Mouse (Mus musculus) neural tube, embryonic 15.5 days (tissue): ENCODE measurements at regions not wholly inside any gene's neighbourhood (a gene's known extent, or its start where the extent isn't known, plus 50 kb on each side); places are given as distances from the start of the nearest gene placed in this dataset.

ENCODE experiments used
- ATAC-seq: fragments of 200-750 bp; cut with Nextera tagmentation; 2 replicates; pipeline ENCODE4 v1.8.0; 2017; ENCODE audit warnings: mild to moderate bottlenecking, moderate TSS enrichment, moderate library complexity; ENCODE audit not compliant: low FRiP score
- H3K27ac ChIP-seq: fragments of 300-500 bp; sonication (generic); replicated peaks from 2 replicates; pipeline ENCODE4 v1.5.1; 2015; ENCODE audit warnings: mild to moderate bottlenecking, inconsistent platforms
- H3K27me3 ChIP-seq: fragments of 300-500 bp; sonication (generic); replicated peaks from 2 replicates; pipeline ENCODE4 v1.6.1; 2015; ENCODE audit warnings: inconsistent platforms
- H3K36me3 ChIP-seq: fragments of 300-500 bp; sonication (generic); 2 replicates; pipeline ENCODE4 v1.6.1; 2015; ENCODE audit warnings: inconsistent platforms
- H3K4me1 ChIP-seq: fragments of 300-500 bp; sonication (generic); 2 replicates; pipeline ENCODE4 v1.6.1; 2015; ENCODE audit warnings: inconsistent platforms
- H3K4me2 ChIP-seq: fragments of 300-500 bp; sonication (generic); 2 replicates; pipeline ENCODE4 v1.6.1; 2015; ENCODE audit warnings: inconsistent platforms, mild to moderate bottlenecking, moderate library complexity
- H3K4me3 ChIP-seq: fragments of 300-500 bp; sonication (generic); replicated peaks from 2 replicates; pipeline ENCODE4 v1.5.1; 2015; ENCODE audit warnings: mild to moderate bottlenecking, inconsistent platforms
- H3K9ac ChIP-seq: fragments of 300-500 bp; sonication (generic); replicated peaks from 2 replicates; pipeline ENCODE4 v1.6.1; 2015; ENCODE audit warnings: mild to moderate bottlenecking, inconsistent platforms
- H3K9me3 ChIP-seq: fragments of 300-500 bp; sonication (generic); replicated peaks from 2 replicates; pipeline ENCODE4 v1.6.1; 2016; ENCODE audit warnings: inconsistent platforms
- WGBS: fragments of 180-500 bp; shearing (Covaris S2); methylation state at CpG from one replicate; pipeline ENCODE4 v1.1.7; 2015; ENCODE audit warnings: mixed read lengths; 5-methylcytosine and 5-hydroxymethylcytosine counted together

- Histone ChIP-seq H3K36me3 (no peaks in the 10 kb centered on the region), H3K4me3 (no peak overlapping the region), H3K27ac (no peak overlapping the region), H3K9me3 (no peaks in the 10 kb centered on the region), H3K9ac (no peak overlapping the region), H3K4me2 (no peak overlapping the region), H3K4me1 (no peaks in the 10 kb centered on the region), H3K27me3 (no peaks in the 10 kb centered on the region)
- no peak for ATAC-seq
- WGBS, result 88% methylated on average over 1 of the region's 1 CpGs
These were observed 689.8 kb upstream of the Map3k7 start for GRCm38 (mm10) chr4:31274131-31274530.

GRCm38 (mm10) chr4:31290301-31290975 is 673.5 kb upstream of the Map3k7 start:
- Histone ChIP-seq H3K27ac (no peak overlapping the region), H3K9me3 (no peaks in the 10 kb centered on the region), H3K27me3 (no peaks in the 10 kb centered on the region; the same call in 1 of the 2 replicates), H3K9ac (no peak overlapping the region), H3K4me1 (no peaks in the 10 kb centered on the region), H3K4me3 (no peak overlapping the region), H3K36me3 (no peaks in the 10 kb centered on the region), H3K4me2 (no peak overlapping the region)
- ATAC-seq, result no peak
- WGBS, result 19% methylated on average over 5 of the region's 5 CpGs

GRCm38 (mm10) chr4:31293752-31294151 is 670.1 kb upstream of the Map3k7 start:
- no peak overlapping the region for H3K4me2 ChIP-seq
- no peaks in the 10 kb centered on the region for H3K36me3 ChIP-seq
- 64% methylated on average over 2 of the region's 2 CpGs for WGBS
- no peaks in the 10 kb centered on the region for H3K9me3 ChIP-seq
- H3K27me3 ChIP-seq, result no peaks in the 10 kb centered on the region
- no peaks in the 10 kb centered on the region for H3K4me1 ChIP-seq
- no peak for ATAC-seq
- H3K4me3 ChIP-seq, result no peak overlapping the region
- H3K27ac ChIP-seq, result no peak overlapping the region
- H3K9ac ChIP-seq, result no peak overlapping the region

GRCm38 (mm10) chr4:31297848-31298247 is 666.0 kb upstream of the Map3k7 start:
- Histone ChIP-seq H3K27me3 (no peaks in the 10 kb centered on the region), H3K9me3 (no peaks in the 10 kb centered on the region), H3K4me1 (no peaks in the 10 kb centered on the region), H3K36me3 (no peaks in the 10 kb centered on the region), H3K27ac (no peak overlapping the region), H3K4me3 (no peak overlapping the region), H3K9ac (no peak overlapping the region), H3K4me2 (no peak overlapping the region)
- no peak for ATAC-seq
- WGBS, result 90% methylated on average over 3 of the region's 3 CpGs

GRCm38 (mm10) chr4:31319269-31319668 is 644.6 kb upstream of the Map3k7 start:
- Histone ChIP-seq H3K27ac (no peak overlapping the region), H3K9me3 (no peaks in the 10 kb centered on the region), H3K4me3 (no peak overlapping the region), H3K4me2 (no peak overlapping the region), H3K4me1 (no peaks in the 10 kb centered on the region), H3K36me3 (no peaks in the 10 kb centered on the region), H3K27me3 (no peaks in the 10 kb centered on the region), H3K9ac (no peak overlapping the region)
- no peak for ATAC-seq
- WGBS, result 47% methylated on average over 6 of the region's 6 CpGs

- ATAC-seq, result no peak
- Histone ChIP-seq H3K27me3 (no peaks in the 10 kb centered on the region), H3K4me2 (no peak overlapping the region), H3K4me3 (no peak overlapping the region), H3K36me3 (no peaks in the 10 kb centered on the region), H3K4me1 (no peaks in the 10 kb centered on the region), H3K9ac (no peak overlapping the region), H3K27ac (no peak overlapping the region), H3K9me3 (no peaks in the 10 kb centered on the region)
- 78% methylated on average over 8 of the region's 8 CpGs for WGBS
These were observed 643.0 kb upstream of the Map3k7 start for GRCm38 (mm10) chr4:31320734-31321507.

- 94% methylated on average over 3 of the region's 3 CpGs for WGBS
These were observed 640.1 kb upstream of the Map3k7 start for GRCm38 (mm10) chr4:31323816-31324215.

GRCm38 (mm10) chr4:31328798-31329197 is 635.1 kb upstream of the Map3k7 start:
- no peak overlapping the region for H3K4me3 ChIP-seq
- no peak for ATAC-seq
- H3K4me1 ChIP-seq, result no peaks in the 10 kb centered on the region
- no peak overlapping the region for H3K27ac ChIP-seq
- WGBS, result 54% methylated on average over 5 of the region's 5 CpGs
- H3K36me3 ChIP-seq, result no peaks in the 10 kb centered on the region
- H3K27me3 ChIP-seq, result no peaks in the 10 kb centered on the region
- no peaks in the 10 kb centered on the region for H3K9me3 ChIP-seq
- H3K9ac ChIP-seq, result no peak overlapping the region
- H3K4me2 ChIP-seq, result no peak overlapping the region

More at GRCm38 (mm10) chr4:31323816-31324215, 640.1 kb upstream of the Map3k7 start:
- ATAC-seq, result no peak
- no peak overlapping the region for H3K27ac ChIP-seq
- H3K27me3 ChIP-seq, result no peaks in the 10 kb centered on the region
- no peaks in the 10 kb centered on the region for H3K36me3 ChIP-seq
- no peak overlapping the region for H3K9ac ChIP-seq
- no peak overlapping the region for H3K4me3 ChIP-seq
- no peaks in the 10 kb centered on the region for H3K4me1 ChIP-seq
- H3K9me3 ChIP-seq, result no peaks in the 10 kb centered on the region
- H3K4me2 ChIP-seq, result no peak overlapping the region

GRCm38 (mm10) chr4:31331053-31331452 is 632.8 kb upstream of the Map3k7 start:
- no peak for ATAC-seq
- Histone ChIP-seq H3K27ac (no peak overlapping the region), H3K27me3 (no peaks in the 10 kb centered on the region), H3K4me3 (no peak overlapping the region), H3K9ac (no peak overlapping the region), H3K4me1 (no peaks in the 10 kb centered on the region), H3K4me2 (no peak overlapping the region), H3K9me3 (no peaks in the 10 kb centered on the region), H3K36me3 (no peaks in the 10 kb centered on the region)

GRCm38 (mm10) chr4:31335686-31336085 is 628.2 kb upstream of the Map3k7 start:
- H3K9me3 ChIP-seq, result no peaks in the 10 kb centered on the region
- H3K27me3 ChIP-seq, result no peaks in the 10 kb centered on the region
- H3K9ac ChIP-seq, result no peak overlapping the region
- no peak overlapping the region for H3K27ac ChIP-seq
- ATAC-seq, result no peak
- H3K4me3 ChIP-seq, result no peak overlapping the region
- 83% methylated on average over 3 of the region's 3 CpGs for WGBS
- H3K4me2 ChIP-seq, result no peak overlapping the region
- no peaks in the 10 kb centered on the region for H3K4me1 ChIP-seq
- H3K36me3 ChIP-seq, result no peaks in the 10 kb centered on the region

- ATAC-seq, result peak; percentile 24; the same call in 1 of the 2 replicates
- no peak overlapping the region for H3K27ac ChIP-seq
- 49% methylated on average over 4 of the region's 4 CpGs for WGBS
- no peaks in the 10 kb centered on the region for H3K4me1 ChIP-seq
- H3K4me2 ChIP-seq, result no peak overlapping the region
- no peaks in the 10 kb centered on the region for H3K36me3 ChIP-seq
- H3K4me3 ChIP-seq, result no peak overlapping the region
- no peak overlapping the region for H3K9ac ChIP-seq
- no peaks in the 10 kb centered on the region for H3K27me3 ChIP-seq
- H3K9me3 ChIP-seq, result no peaks in the 10 kb centered on the region
These were observed 625.9 kb upstream of the Map3k7 start for GRCm38 (mm10) chr4:31337980-31338379.
